8 mouse cellular contexts compared by ENCODE assay signal in genomic region chr6:3967676-3968626, GRCm38 (mm10). TPM values are rescaled to one million over a fixed set of nuclear protein-coding genes. Genes with fewer than 3 reads are reported as not detected.
DNase-seq lines count a peak whose midpoint lies in the region; ATAC-seq and TF ChIP-seq lines count a peak whose summit lies in the region.
"Had no signal": no experiment of that assay in that cellular context is flagged by ENCODE, and none has a peak within 500 bp of the region (broad histone marks: within the 10 kb centered on the region; RNA-seq: fewer than 3 reads in every experiment).

No protein-coding gene starts in this region.

- peak; percentile 12 to 54 for DNase-seq in adrenal gland, adult (ENCODE audit: inconsistent age in 2 of 2, low spot score in 1 of 2)
- peak; percentile 20 to 47 for DNase-seq in gastrocnemius, postnatal 4 days (ENCODE audit: low spot score in 2 of 2)
- DNase-seq in hindbrain, postnatal 0 days (ENCODE audit: low spot score) = peak; percentile 5
- peak; percentile 6 to 25 for DNase-seq in urinary bladder, postnatal 36 days (ENCODE audit: low spot score in 2 of 2)

- no peak overlapping the region for H3K4me3 ChIP-seq in hindbrain, postnatal 0 days (ENCODE audit: low read length)
- H3K4me3 ChIP-seq in liver, embryonic 12.5 days = peak overlapping the region; percentile 17; the same call in 1 of the 2 replicates
- H3K4me3 ChIP-seq in midbrain, embryonic 15.5 days = peak overlapping the region; percentile 5; the same call in 1 of the 2 replicates
- H3K4me3 ChIP-seq: myocyte had no signal

- ATAC-seq in common myeloid progenitor, adult 5-6 weeks (replicated peaks; ENCODE audit: low read depth, poor library complexity, severe bottlenecking) = peak; percentile 86
- no peak for ATAC-seq in hindbrain, postnatal 0 days
- 0 out of 2 replicates have a peak, but pooled peaks have one; percentile 27 for ATAC-seq in liver, embryonic 12.5 days
- no peak for ATAC-seq in midbrain, embryonic 15.5 days (replicated peaks)

- H3K9me3 ChIP-seq in hindbrain, postnatal 0 days (ENCODE audit: low read length) = no peaks in the 10 kb centered on the region
- H3K9me3 ChIP-seq in liver, embryonic 12.5 days (replicated peaks) = no peaks in the 10 kb centered on the region
- no peaks in the 10 kb centered on the region for H3K9me3 ChIP-seq in midbrain, embryonic 15.5 days

- no peak for TF ChIP-seq CTCF in hindbrain, postnatal 0 days (IDR thresholded peaks at IDR 0.05; ENCODE audit: low read depth)

- no peak overlapping the region for H3K27ac ChIP-seq in hindbrain, postnatal 0 days
- no peak overlapping the region for H3K27ac ChIP-seq in liver, embryonic 12.5 days
- H3K27ac ChIP-seq in midbrain, embryonic 15.5 days = no peak overlapping the region

- H3K9ac ChIP-seq in hindbrain, postnatal 0 days (replicated peaks; ENCODE audit: low read length) = no peak overlapping the region
- no peak overlapping the region for H3K9ac ChIP-seq in liver, embryonic 12.5 days
- H3K9ac ChIP-seq in midbrain, embryonic 15.5 days = no peak overlapping the region

- peak overlapping the region; percentile 47 for H3K4me2 ChIP-seq in hindbrain, postnatal 0 days (ENCODE audit: low read depth, low read length)
- H3K4me2 ChIP-seq in liver, embryonic 12.5 days = peak overlapping the region; percentile 53
- peak overlapping the region; percentile 36 for H3K4me2 ChIP-seq in midbrain, embryonic 15.5 days

- 31% methylated on average over 31 of the region's 31 CpGs for WGBS in hindbrain, postnatal 0 days
- WGBS in liver, embryonic 12.5 days (ENCODE audit: insufficient replicate concordance) = 12% methylated on average over 31 of the region's 31 CpGs
- WGBS in midbrain, embryonic 15.5 days = 34% methylated on average over 31 of the region's 31 CpGs

- H3K27me3 ChIP-seq in hindbrain, postnatal 0 days (ENCODE audit: insufficient read depth, low read length) = no peaks in the 10 kb centered on the region
- H3K27me3 ChIP-seq in liver, embryonic 12.5 days (replicated peaks) = peaks cover 11% of the 10 kb centered on the region; the same call in 1 of the 2 replicates
- no peaks in the 10 kb centered on the region for H3K27me3 ChIP-seq in midbrain, embryonic 15.5 days (replicated peaks)

- H3K4me1 ChIP-seq in hindbrain, postnatal 0 days (ENCODE audit: insufficient read depth, low read length) = no peaks in the 10 kb centered on the region
- H3K4me1 ChIP-seq in liver, embryonic 12.5 days = no peaks in the 10 kb centered on the region
- H3K4me1 ChIP-seq in midbrain, embryonic 15.5 days = no peaks in the 10 kb centered on the region

- no peaks in the 10 kb centered on the region for H3K36me3 ChIP-seq in hindbrain, postnatal 0 days (ENCODE audit: insufficient read depth, low read length)
- no peaks in the 10 kb centered on the region for H3K36me3 ChIP-seq in liver, embryonic 12.5 days
- no peaks in the 10 kb centered on the region for H3K36me3 ChIP-seq in midbrain, embryonic 15.5 days (replicated peaks)

RNA-seq across cellular contexts. Expression of gene Tfpi2, which starts 20.8 kb away (rescaled TPM):
- 0.69 TPM in 1 of 2 replicates, not detected in the other for total RNA-seq in common myeloid progenitor, adult 5-6 weeks (2017)
- 1 to 10 TPM; 3.9 to 5.4 TPM for total RNA-seq in gastrocnemius, postnatal 4 days (2021)
- total RNA-seq in hindbrain, postnatal 0 days (2014; rRNA removed) = not detected in 2 replicates
- 0.49 and 0.53 TPM in 2 replicates for polyA plus RNA-seq in hindbrain, postnatal 0 days (2015; fragmentation: Nextera tagmentation; extraction: Ambion mirVana)
- polyA plus RNA-seq in liver, embryonic 12.5 days (2016; fragmentation: Nextera tagmentation; extraction: Ambion mirVana) = 12.3 and 13.8 TPM in 2 replicates
- 0.45 and 0.77 TPM in 2 replicates for polyA plus RNA-seq in midbrain, embryonic 15.5 days (2015; fragmentation: Nextera tagmentation; extraction: Ambion mirVana)

RNA-seq across cellular contexts. Expression of gene Gngt1, which starts 25.6 kb away (rescaled TPM):
- total RNA-seq in common myeloid progenitor, adult 5-6 weeks (2017) = not detected in 2 replicates
- not detected for total RNA-seq in gastrocnemius, postnatal 4 days (2021)
- total RNA-seq in hindbrain, postnatal 0 days (2014; rRNA removed) = not detected in 2 replicates
- polyA plus RNA-seq in hindbrain, postnatal 0 days (2015; fragmentation: Nextera tagmentation; extraction: Ambion mirVana) = not detected in 2 replicates
- polyA plus RNA-seq in liver, embryonic 12.5 days (2016; fragmentation: Nextera tagmentation; extraction: Ambion mirVana) = 0.17 TPM in 1 of 2 replicates, not detected in the other
- not detected in 2 replicates for polyA plus RNA-seq in midbrain, embryonic 15.5 days (2015; fragmentation: Nextera tagmentation; extraction: Ambion mirVana)
- polyA plus RNA-seq: myocyte had no signal

RNA-seq across cellular contexts. Expression of gene Gng11, which starts 35.8 kb away (rescaled TPM):
- 4.8 and 5.9 TPM in 2 replicates for total RNA-seq in common myeloid progenitor, adult 5-6 weeks (2017)
- total RNA-seq in gastrocnemius, postnatal 4 days (2021) = 10 to 100 TPM; 68.0 to 76.8 TPM
- 7.9 and 11.4 TPM in 2 replicates for total RNA-seq in hindbrain, postnatal 0 days (2014; rRNA removed)
- polyA plus RNA-seq in hindbrain, postnatal 0 days (2015; fragmentation: Nextera tagmentation; extraction: Ambion mirVana) = 31.0 and 33.7 TPM in 2 replicates
- polyA plus RNA-seq in liver, embryonic 12.5 days (2016; fragmentation: Nextera tagmentation; extraction: Ambion mirVana) = 25.3 and 28.2 TPM in 2 replicates
- polyA plus RNA-seq in midbrain, embryonic 15.5 days (2015; fragmentation: Nextera tagmentation; extraction: Ambion mirVana) = 23.8 and 25.2 TPM in 2 replicates

Comparison
In these comparisons a context has a peak if more than half of its experiments do, and no peak if none do; other contexts are left out.
1. ATAC-seq: peak in common myeloid progenitor, adult 5-6 weeks (single experiment) and liver, embryonic 12.5 days (single experiment); none in hindbrain, postnatal 0 days (single experiment) and midbrain, embryonic 15.5 days (single experiment).
2. Peak in every context shown above with its lines, with median percentiles within 50 percentile points of each other: DNase-seq and H3K4me2 ChIP-seq.